Mouse (Mus musculus): ENCODE results near the gene Tor2a.

DNA sequence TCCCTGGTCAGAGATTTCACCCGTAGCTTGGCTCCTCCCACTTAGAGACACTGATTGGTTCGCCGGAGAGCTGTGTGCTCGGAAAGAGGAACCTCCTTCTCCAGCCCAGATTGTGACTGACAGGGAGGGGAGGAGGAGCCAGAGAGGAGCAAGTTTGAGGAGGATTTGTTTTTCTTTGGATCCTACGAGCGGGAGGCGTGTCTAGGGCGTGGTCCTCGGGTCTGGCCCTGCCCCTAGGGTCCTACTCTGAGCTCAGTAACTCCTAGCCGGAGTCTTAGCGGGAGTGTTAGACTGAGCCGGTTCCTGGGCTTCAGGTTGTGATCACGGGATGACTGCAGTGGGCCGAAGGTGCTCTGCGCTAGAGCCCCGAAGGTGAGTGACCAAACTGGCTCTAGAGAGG, 29.6 kb upstream of the Tor2a start:
- TF ChIP-seq CTCF (IDR thresholded peaks at IDR 0.05; ENCODE audit: extremely low read depth, insufficient read length, insufficient replicate concordance, low read depth, low read length) (no peak), POLR2A (IDR thresholded peaks at IDR 0.05; ENCODE audit: low read depth, low read length) (peak; percentile 30; the same call in 1 of the 2 replicates)
